Mouse (Mus musculus) forebrain, embryonic 16.5 days (tissue): ENCODE measurements around the gene Golga1. TPM values are rescaled to one million over a fixed set of nuclear protein-coding genes. Genes with fewer than 3 reads are reported as not detected.
"Not testable (repeated sequence)": the region's sequence is repeated elsewhere in the genome, so short reads cannot be mapped to it uniquely, and the experiment has no call there.

Experiments used
- ATAC-seq: fragments of 200-750 bp; cut with Nextera tagmentation; 2 replicates; pipeline ENCODE4 v1.8.0; 2017; ENCODE audit warnings: mild to moderate bottlenecking, moderate library complexity
- H3K27ac ChIP-seq: fragments of 300-500 bp; sonication (generic); 2 replicates; pipeline ENCODE4 v1.5.1; 2014; ENCODE audit warnings: low read length, control low read depth
- H3K27me3 ChIP-seq: fragments of 300-500 bp; sonication (generic); replicated peaks from 2 replicates; pipeline ENCODE4 v1.6.1; 2014; ENCODE audit warnings: low read length; ENCODE audit not compliant: control insufficient read depth, insufficient read depth
- H3K36me3 ChIP-seq: fragments of 300-500 bp; sonication (generic); 2 replicates; pipeline ENCODE4 v1.6.1; 2014; ENCODE audit not compliant: control insufficient read depth, insufficient read depth
- H3K4me1 ChIP-seq: fragments of 300-500 bp; sonication (generic); replicated peaks from 2 replicates; pipeline ENCODE4 v1.6.1; 2014; ENCODE audit warnings: low read length; ENCODE audit not compliant: control insufficient read depth, insufficient read depth
- H3K4me2 ChIP-seq: fragments of 300-500 bp; sonication (generic); 2 replicates; pipeline ENCODE4 v1.6.1; 2014; ENCODE audit warnings: mild to moderate bottlenecking, low read length, control low read depth
- H3K4me3 ChIP-seq: fragments of 300-500 bp; sonication (generic); replicated peaks from 2 replicates; pipeline ENCODE4 v1.5.1; 2014; ENCODE audit warnings: mild to moderate bottlenecking, low read length, control low read depth
- H3K9ac ChIP-seq: fragments of 300-500 bp; sonication (generic); replicated peaks from 2 replicates; pipeline ENCODE4 v1.6.1; 2014; ENCODE audit warnings: low read depth, low read length, control low read depth
- H3K9me3 ChIP-seq: fragments of 300-500 bp; sonication (generic); 2 replicates; pipeline ENCODE4 v1.6.1; 2016; ENCODE audit warnings: low read length; ENCODE audit not compliant: control insufficient read depth
- WGBS: fragments of 180-500 bp; shearing (Covaris S2); extraction: QIAGEN DNeasy Blood & Tissue Kit; methylation state at CpG from one replicate; pipeline ENCODE4 v1.1.7; 2014; 5-methylcytosine and 5-hydroxymethylcytosine counted together
- polyA plus RNA-seq: library from polyadenylated mRNA; unstranded; fragments of >200 nt; fragmentation: Nextera tagmentation; extraction: Ambion mirVana; gene quantifications from 2 replicates; pipeline ENCODE4 v1.2.1, GENCODE M21; 2015

Golga1 gene
- polyA plus RNA-seq, 1 experiment from 2014 or later, result 40.7 TPM

GRCm38 (mm10) chr2:39010144-39010543 is 55.2 kb downstream of the Golga1 start:
- WGBS, result 97% methylated on average over 5 of the region's 5 CpGs
- H3K4me3 ChIP-seq, H3K27ac ChIP-seq, H3K9ac ChIP-seq, H3K9me3 ChIP-seq, ATAC-seq, H3K4me2 ChIP-seq, H3K27me3 ChIP-seq: not testable (repeated sequence)
- Histone ChIP-seq H3K36me3 (peaks cover 11% of the 10 kb centered on the region), H3K4me1 (peaks cover 36% of the 10 kb centered on the region)

- Histone ChIP-seq H3K9me3 (no peaks in the 10 kb centered on the region), H3K27ac (no peak overlapping the region), H3K9ac (peak overlapping the region; percentile 95), H3K27me3 (no peaks in the 10 kb centered on the region), H3K36me3 (peaks cover 6% of the 10 kb centered on the region), H3K4me3 (peak overlapping the region; percentile 67), H3K4me1 (peaks cover 39% of the 10 kb centered on the region), H3K4me2 (peak overlapping the region; percentile 74)
- WGBS, result 34% methylated on average over 3 of the region's 3 CpGs
- no peak for ATAC-seq
These were observed 56.4 kb downstream of the Golga1 start for GRCm38 (mm10) chr2:39008954-39009365.

GRCm38 (mm10) chr2:39008350-39008851 is 56.9 kb downstream of the Golga1 start:
- peak overlapping the region; percentile 83 for H3K27ac ChIP-seq
- H3K9ac ChIP-seq, result peak overlapping the region; percentile 95
- under 1% methylated on average over 25 of the region's 25 CpGs for WGBS
- no peaks in the 10 kb centered on the region for H3K27me3 ChIP-seq
- H3K9me3 ChIP-seq, result no peaks in the 10 kb centered on the region
- H3K4me2 ChIP-seq, result peak overlapping the region; percentile 74
- peaks cover 6% of the 10 kb centered on the region for H3K36me3 ChIP-seq
- peaks cover 45% of the 10 kb centered on the region for H3K4me1 ChIP-seq
- H3K4me3 ChIP-seq, result peak overlapping the region; percentile 67
- ATAC-seq, result peak; percentile 39

- no peaks in the 10 kb centered on the region for H3K9me3 ChIP-seq
- ATAC-seq, result peak; percentile 89
- peaks cover 50% of the 10 kb centered on the region for H3K4me1 ChIP-seq
- WGBS, result under 1% methylated on average over 44 of the region's 44 CpGs
- H3K4me3 ChIP-seq, result peak overlapping the region; percentile 67
- no peaks in the 10 kb centered on the region for H3K27me3 ChIP-seq
- peak overlapping the region; percentile 93 for H3K27ac ChIP-seq
- peaks cover 2% of the 10 kb centered on the region for H3K36me3 ChIP-seq
- H3K4me2 ChIP-seq, result peak overlapping the region; percentile 90
- H3K9ac ChIP-seq, result peak overlapping the region; percentile 95
These were observed 57.5 kb downstream of the Golga1 start for GRCm38 (mm10) chr2:39007865-39008264.

- H3K9me3 ChIP-seq, result no peaks in the 10 kb centered on the region
- 87% methylated on average over 14 of the region's 14 CpGs for WGBS
- 0 out of 2 replicates have a peak overlapping the region, but pooled peaks have one; percentile 5 for H3K9ac ChIP-seq
- ATAC-seq, result no peak
- H3K4me3 ChIP-seq, result peak overlapping the region; percentile 92; the same call in 1 of the 2 replicates
- no peak overlapping the region for H3K27ac ChIP-seq
- no peaks in the 10 kb centered on the region for H3K27me3 ChIP-seq
- H3K4me1 ChIP-seq, result peaks cover 54% of the 10 kb centered on the region
- peak overlapping the region; percentile 83 for H3K4me2 ChIP-seq
- H3K36me3 ChIP-seq, result peaks cover under 1% of the 10 kb centered on the region; the same call in 1 of the 2 replicates
These were observed 59.1 kb downstream of the Golga1 start for GRCm38 (mm10) chr2:39006149-39006730.

GRCm38 (mm10) chr2:39005574-39006079 is 59.7 kb downstream of the Golga1 start, which contains the start of gene Rpl35:
Rpl35 (minus strand) TSS chr2:39005624.
- peaks cover 49% of the 10 kb centered on the region for H3K4me1 ChIP-seq

GRCm38 (mm10) chr2:39004880-39005435 is 60.4 kb downstream of the Golga1 start, which contains the start of gene Arpc5l:
Arpc5l (plus strand) TSS chr2:39005348.
- Histone ChIP-seq H3K9ac (peak within 1 kb of the TSS; percentile 82), H3K4me2 (peak within 1 kb of the TSS; percentile 83), H3K4me3 (peak within 1 kb of the TSS; percentile 92), H3K27me3 (no peaks in the 10 kb centered on the region), H3K4me1 (peaks cover 46% of the 10 kb centered on the region), H3K9me3 (no peaks in the 10 kb centered on the region), H3K27ac (peak within 1 kb of the TSS; percentile 78), H3K36me3 (peaks cover 13% of the 10 kb centered on the region)
- under 1% methylated on average over 58 of the region's 58 CpGs for WGBS
- ATAC-seq, result peak; percentile 89

More at GRCm38 (mm10) chr2:39005574-39006079, 59.7 kb downstream of the Golga1 start, which contains the start of gene Rpl35:
- peak within 1 kb of the TSS; percentile 83 for H3K4me2 ChIP-seq
- no peak for ATAC-seq
- H3K27me3 ChIP-seq, result no peaks in the 10 kb centered on the region
- H3K9me3 ChIP-seq, result no peaks in the 10 kb centered on the region
- H3K4me3 ChIP-seq, result peak within 1 kb of the TSS; percentile 92
- peaks cover 7% of the 10 kb centered on the region; the same call in 1 of the 2 replicates for H3K36me3 ChIP-seq
- peak within 1 kb of the TSS; percentile 78 for H3K27ac ChIP-seq
- peak within 1 kb of the TSS; percentile 82 for H3K9ac ChIP-seq
- 15% methylated on average over 15 of the region's 15 CpGs for WGBS

GRCm38 (mm10) chr2:39004372-39004771 is 61.0 kb downstream of the Golga1 start:
- peaks cover 41% of the 10 kb centered on the region for H3K4me1 ChIP-seq
- H3K36me3 ChIP-seq, result peaks cover 18% of the 10 kb centered on the region
- H3K27ac ChIP-seq, result peak overlapping the region; percentile 75
- H3K4me2 ChIP-seq, result peak overlapping the region; percentile 83
- peak overlapping the region; percentile 92 for H3K4me3 ChIP-seq
- no peak for ATAC-seq
- no peaks in the 10 kb centered on the region for H3K27me3 ChIP-seq
- no peaks in the 10 kb centered on the region for H3K9me3 ChIP-seq
- peak overlapping the region; percentile 82 for H3K9ac ChIP-seq
- WGBS, result under 1% methylated on average over 11 of the region's 11 CpGs

- no peak for ATAC-seq
- H3K27me3 ChIP-seq, result no peaks in the 10 kb centered on the region
- no peaks in the 10 kb centered on the region for H3K9me3 ChIP-seq
- H3K4me3 ChIP-seq, result peak overlapping the region; percentile 92
- H3K4me1 ChIP-seq, result peaks cover 33% of the 10 kb centered on the region
- no peak overlapping the region for H3K9ac ChIP-seq
- H3K27ac ChIP-seq, result no peak overlapping the region
- peaks cover 18% of the 10 kb centered on the region for H3K36me3 ChIP-seq
- 75% methylated on average over 5 of the region's 5 CpGs for WGBS
- H3K4me2 ChIP-seq, result peak overlapping the region; percentile 83
These were observed 61.8 kb downstream of the Golga1 start for GRCm38 (mm10) chr2:39003512-39003911.
